Comparison of ENCODE assay signal across 8 mouse cellular contexts in genomic region chr7:126080949-126081654, GRCm38 (mm10). TPM values are rescaled to one million over a fixed set of nuclear protein-coding genes. Genes with fewer than 3 reads are reported as not detected.
DNase-seq lines count a peak whose midpoint lies in the region; ATAC-seq and TF ChIP-seq lines count a peak whose summit lies in the region.

No protein-coding gene starts in this region.

- H3K4me1 ChIP-seq in testis, adult 2 months (ENCODE audit: control insufficient read depth, insufficient read depth, low read length), result peaks cover 6% of the 10 kb centered on the region
- H3K4me1 ChIP-seq in limb, embryonic 15.5 days, result peaks cover 34% of the 10 kb centered on the region

- peak overlapping the region; percentile 58 for H3K4me3 ChIP-seq in gastrocnemius, adult 2 months
- H3K4me3 ChIP-seq in testis, adult 2 months (ENCODE audit: control insufficient read depth, low read depth, low read length), result peak overlapping the region; percentile 66
- peak overlapping the region; percentile 57 for H3K4me3 ChIP-seq in limb, embryonic 15.5 days

- H3K9me3 ChIP-seq in limb, embryonic 15.5 days, result no peaks in the 10 kb centered on the region

- no peaks in the 10 kb centered on the region for H3K36me3 ChIP-seq in testis, adult 2 months (ENCODE audit: control insufficient read depth, insufficient read depth, low read length)
- no peaks in the 10 kb centered on the region for H3K36me3 ChIP-seq in limb, embryonic 15.5 days

- no peak for TF ChIP-seq CTCF in gastrocnemius, adult 2 months (IDR thresholded peaks at IDR 0.05)
- no peak for TF ChIP-seq CTCF in testis, adult 2 months (IDR thresholded peaks at IDR 0.05; ENCODE audit: control insufficient read depth, insufficient read depth, insufficient replicate concordance, low read depth, low read length)

- H3K27me3 ChIP-seq in testis, adult 2 months (ENCODE audit: control insufficient read depth, insufficient read depth, low read length), result no peaks in the 10 kb centered on the region
- H3K27me3 ChIP-seq in limb, embryonic 15.5 days, result peaks cover 53% of the 10 kb centered on the region

- 23% methylated on average over 16 of the region's 16 CpGs for WGBS in limb, embryonic 15.5 days

- intact Hi-C loops in gastrocnemius, adult 2 months (cut with DNase I), result loop anchor here (5.0 kb wide), 1 partner anchor 124 kb away; no protein-coding TSS in a partner anchor

- TF ChIP-seq POLR2A in testis, adult 2 months (IDR thresholded peaks at IDR 0.05; ENCODE audit: control insufficient read depth, low read depth, low read length), result no peak

- no peak overlapping the region for H3K9ac ChIP-seq in limb, embryonic 15.5 days

- no peak for ATAC-seq in limb, embryonic 15.5 days (ENCODE audit: insufficient number of reproducible peaks, low FRiP score, low TSS enrichment, low read depth)

- H3K27ac ChIP-seq in gastrocnemius, adult 2 months, result no peak overlapping the region
- H3K27ac ChIP-seq in testis, adult 2 months (ENCODE audit: control insufficient read depth, insufficient read depth, low read depth, low read length), result no peak overlapping the region
- H3K27ac ChIP-seq in limb, embryonic 15.5 days, result no peak overlapping the region

- no peak for DNase-seq in gastrocnemius, adult 2 months
- DNase-seq in gastrocnemius, postnatal 10 days, result no peak
- no peak for DNase-seq in testis, postnatal 14 days (ENCODE audit: low spot score)
- DNase-seq in T-cell, adult 2 months (ENCODE audit: low spot score), result no peak
- DNase-seq in kidney, postnatal 14 days, result no peak
- DNase-seq in thymus, adult 18-20 months, result no peak

- peak overlapping the region; percentile 99 for H3K4me2 ChIP-seq in limb, embryonic 15.5 days

RNA-seq across cellular contexts. Expression of gene Gsg1l, which starts 1.1 kb away (rescaled TPM):
- total RNA-seq in gastrocnemius, adult 2 months (2021), result not detected
- under 1 TPM; 0.21 to 0.68 TPM for total RNA-seq in gastrocnemius, postnatal 10 days (2021)
- polyA plus RNA-seq in testis, adult 2 months (2012; rRNA removed), result 0.52 and 0.72 TPM in 2 replicates
- polyA plus RNA-seq in limb, embryonic 15.5 days (2015; fragmentation: Nextera tagmentation; extraction: Ambion mirVana), result 2.0 and 2.3 TPM in 2 replicates
